Mouse (Mus musculus): Measurements from ENCODE around the gene Abi1. TPM values are rescaled to one million over a fixed set of nuclear protein-coding genes. Genes with fewer than 3 reads are reported as not detected.
"Not testable (repeated sequence)": the region's sequence is repeated elsewhere in the genome, so short reads cannot be mapped to it uniquely, and the experiment has no call there.

Gene Abi1
- polyA plus RNA-seq, 1 experiment from 2014 or later = 37.0 TPM

DNA sequence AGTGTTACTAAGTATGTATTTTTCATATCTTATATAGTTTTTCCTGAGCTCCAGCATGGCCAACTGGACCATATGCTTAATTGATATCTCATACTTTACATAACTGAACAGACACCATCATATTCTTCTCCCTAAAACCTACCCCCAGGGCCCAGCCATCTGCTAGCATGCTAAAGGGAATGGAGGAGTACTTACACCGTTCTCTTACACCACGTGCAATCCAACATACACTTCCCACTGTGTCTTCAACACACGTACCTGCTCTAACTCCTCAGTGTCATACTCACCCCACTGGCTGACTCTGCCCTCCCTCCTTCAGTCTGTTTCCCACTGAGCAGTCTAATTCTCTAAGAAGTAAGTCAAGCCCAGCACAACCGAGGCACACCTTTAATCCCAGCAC, 11.2 kb downstream of the Abi1 start:
- Histone ChIP-seq H3K4me2 (no peak overlapping the region), H3K4me1 (replicated peaks) (no peaks in the 10 kb centered on the region), H3K27ac (no peak overlapping the region), H3K9me3 (no peaks in the 10 kb centered on the region), H3K4me3 (replicated peaks) (no peak overlapping the region), H3K36me3 (peaks cover 17% of the 10 kb centered on the region), H3K9ac (replicated peaks) (no peak overlapping the region), H3K27me3 (no peaks in the 10 kb centered on the region)
- no peak for ATAC-seq (ENCODE audit: insufficient number of reproducible peaks, insufficient read depth, low FRiP score, low TSS enrichment, low read depth)
- 85% methylated on average over 4 of the region's 4 CpGs for WGBS

DNA sequence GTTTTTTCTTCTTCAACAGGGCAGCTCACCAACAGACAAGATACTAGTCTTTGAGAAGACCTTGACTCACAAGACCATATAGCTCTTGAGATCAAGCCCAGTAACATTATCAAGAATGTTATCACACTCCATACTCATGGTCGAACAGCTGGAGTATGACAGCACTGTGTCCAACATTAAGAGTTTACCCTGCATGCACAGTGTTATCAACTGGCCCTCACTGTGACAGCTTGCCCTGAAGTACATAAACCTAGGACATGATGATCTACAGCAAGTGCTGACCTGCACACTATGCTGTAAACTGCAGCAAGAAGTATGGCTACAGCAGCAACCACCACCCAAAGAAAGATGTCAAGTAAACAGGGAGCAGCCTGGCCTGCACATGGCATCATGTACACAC, 13.7 kb downstream of the Abi1 start:
- Histone ChIP-seq H3K27ac (no peak overlapping the region), H3K4me1 (replicated peaks) (peaks cover 6% of the 10 kb centered on the region), H3K9ac (replicated peaks) (no peak overlapping the region), H3K27me3 (no peaks in the 10 kb centered on the region), H3K36me3 (peaks cover 17% of the 10 kb centered on the region), H3K9me3 (no peaks in the 10 kb centered on the region), H3K4me3 (replicated peaks) (no peak overlapping the region), H3K4me2 (no peak overlapping the region)
- ATAC-seq (ENCODE audit: insufficient number of reproducible peaks, insufficient read depth, low FRiP score, low TSS enrichment, low read depth) = no peak
- WGBS = 86% methylated on average over 1 of the region's 1 CpGs

DNA sequence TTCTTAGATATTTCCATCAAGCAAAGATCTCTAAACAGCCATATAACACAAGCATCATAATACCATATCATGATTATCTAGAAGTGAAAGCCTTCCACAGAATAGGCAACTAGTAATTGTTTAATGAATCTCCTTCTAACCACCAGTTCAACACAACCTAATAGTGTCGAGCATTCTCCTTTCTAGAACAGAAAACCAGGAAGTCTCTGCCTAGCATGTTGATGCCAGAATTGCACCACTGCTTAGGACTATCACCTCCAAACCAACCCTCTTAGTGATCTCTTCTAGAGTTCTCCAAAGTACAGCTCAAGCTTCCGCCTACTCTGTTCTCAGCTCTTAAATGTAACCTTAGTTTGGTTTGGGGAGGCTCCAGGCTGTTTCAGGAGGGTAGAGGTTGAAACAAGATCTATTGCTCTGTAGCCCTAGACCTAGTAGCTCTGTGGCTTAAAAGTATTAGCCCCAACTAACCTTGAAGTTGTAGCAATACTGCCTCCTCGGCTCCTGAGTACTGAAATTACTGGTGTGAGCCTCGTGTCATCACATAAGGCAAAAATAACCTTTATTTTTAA, 16.2 kb downstream of the Abi1 start:
- no peak overlapping the region for H3K27ac ChIP-seq
- H3K9ac ChIP-seq (replicated peaks) = no peak overlapping the region
- H3K27me3 ChIP-seq = no peaks in the 10 kb centered on the region
- no peak overlapping the region for H3K4me3 ChIP-seq (replicated peaks)
- peaks cover under 1% of the 10 kb centered on the region; the same call in 1 of the 2 replicates for H3K36me3 ChIP-seq
- H3K4me2 ChIP-seq = no peak overlapping the region
- ATAC-seq (ENCODE audit: insufficient number of reproducible peaks, insufficient read depth, low FRiP score, low TSS enrichment, low read depth) = no peak
- H3K9me3 ChIP-seq = no peaks in the 10 kb centered on the region
- 88% methylated on average over 4 of the region's 4 CpGs for WGBS
- H3K4me1 ChIP-seq (replicated peaks) = peaks cover 6% of the 10 kb centered on the region

GRCm38 (mm10) chr2:23023023-23023422, 17.0 kb downstream of the Abi1 start:
- H3K4me1 ChIP-seq (replicated peaks) = peaks cover 6% of the 10 kb centered on the region
- no peaks in the 10 kb centered on the region for H3K9me3 ChIP-seq
- no peaks in the 10 kb centered on the region for H3K27me3 ChIP-seq
- no peak for ATAC-seq (ENCODE audit: insufficient number of reproducible peaks, insufficient read depth, low FRiP score, low TSS enrichment, low read depth)
- WGBS = 88% methylated on average over 3 of the region's 3 CpGs
- no peak overlapping the region for H3K9ac ChIP-seq (replicated peaks)
- no peak overlapping the region for H3K4me3 ChIP-seq (replicated peaks)
- H3K36me3 ChIP-seq = no peaks in the 10 kb centered on the region
- H3K27ac ChIP-seq = no peak overlapping the region
- no peak overlapping the region for H3K4me2 ChIP-seq

GRCm38 (mm10) chr2:23021721-23022120, 18.3 kb downstream of the Abi1 start:
- Histone ChIP-seq H3K27ac (no peak overlapping the region), H3K9me3 (no peaks in the 10 kb centered on the region), H3K4me3 (replicated peaks) (no peak overlapping the region), H3K27me3 (no peaks in the 10 kb centered on the region), H3K4me1 (replicated peaks) (peaks cover 6% of the 10 kb centered on the region), H3K36me3 (no peaks in the 10 kb centered on the region), H3K4me2 (no peak overlapping the region), H3K9ac (replicated peaks) (no peak overlapping the region)
- 72% methylated on average over 4 of the region's 4 CpGs for WGBS
- ATAC-seq (ENCODE audit: insufficient number of reproducible peaks, insufficient read depth, low FRiP score, low TSS enrichment, low read depth) = no peak

DNA sequence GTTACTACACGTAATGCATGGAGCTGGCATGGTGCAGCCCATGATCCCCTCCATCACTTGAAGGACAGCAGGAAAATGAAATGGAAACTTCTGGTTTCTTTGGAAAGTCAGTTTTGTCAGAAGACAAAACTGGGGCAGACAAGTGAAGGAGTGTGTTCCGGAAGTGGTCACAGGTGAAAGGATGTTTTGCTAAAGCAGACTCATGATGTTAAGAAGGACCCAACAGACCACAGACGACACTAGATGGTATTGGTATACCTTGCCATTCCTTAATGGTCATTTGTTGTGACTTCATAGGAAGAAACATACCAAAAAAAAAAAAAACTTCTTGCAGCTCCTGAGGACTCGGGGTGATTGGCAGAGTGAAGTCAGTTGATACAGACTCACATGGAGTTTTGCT, 18.7 kb downstream of the Abi1 start:
- no peak overlapping the region for H3K9ac ChIP-seq (replicated peaks)
- no peaks in the 10 kb centered on the region for H3K9me3 ChIP-seq
- no peak overlapping the region for H3K4me2 ChIP-seq
- WGBS = 91% methylated on average over 4 of the region's 4 CpGs
- no peaks in the 10 kb centered on the region for H3K27me3 ChIP-seq
- no peak for ATAC-seq (ENCODE audit: insufficient number of reproducible peaks, insufficient read depth, low FRiP score, low TSS enrichment, low read depth)
- no peak overlapping the region for H3K27ac ChIP-seq
- H3K36me3 ChIP-seq = no peaks in the 10 kb centered on the region
- H3K4me1 ChIP-seq (replicated peaks) = peaks cover 6% of the 10 kb centered on the region
- no peak overlapping the region for H3K4me3 ChIP-seq (replicated peaks)

DNA sequence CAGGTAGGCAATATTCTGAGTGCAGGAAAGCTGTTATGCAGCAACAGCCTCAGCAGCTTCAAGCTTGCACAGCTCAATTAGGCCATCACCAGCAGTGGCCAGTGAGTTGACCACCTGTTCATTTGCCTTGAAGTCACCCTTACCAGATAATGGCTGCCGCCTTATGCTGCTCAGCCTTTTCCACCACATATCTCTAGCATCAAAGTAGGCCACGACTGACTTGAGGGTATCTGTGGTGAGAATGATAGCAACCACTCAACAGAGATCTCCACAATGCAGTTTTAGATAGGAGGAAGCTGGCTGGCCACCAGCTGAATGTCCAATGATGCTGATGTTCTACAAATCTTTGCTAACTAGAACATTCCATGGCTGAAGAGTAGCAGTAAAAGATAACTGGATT, 20.9 kb downstream of the Abi1 start:
- Histone ChIP-seq H3K4me2 (no peak overlapping the region), H3K4me1 (replicated peaks) (peaks cover 12% of the 10 kb centered on the region), H3K9ac (replicated peaks) (no peak overlapping the region), H3K27ac (no peak overlapping the region), H3K9me3 (no peaks in the 10 kb centered on the region), H3K27me3 (no peaks in the 10 kb centered on the region), H3K36me3 (no peaks in the 10 kb centered on the region), H3K4me3 (replicated peaks) (no peak overlapping the region)
- 98% methylated on average over 2 of the region's 2 CpGs for WGBS
- no peak for ATAC-seq (ENCODE audit: insufficient number of reproducible peaks, insufficient read depth, low FRiP score, low TSS enrichment, low read depth)

- Histone ChIP-seq H3K36me3 (no peaks in the 10 kb centered on the region), H3K27me3 (no peaks in the 10 kb centered on the region), H3K4me1 (replicated peaks) (peaks cover 6% of the 10 kb centered on the region), H3K4me3 (replicated peaks) (no peak overlapping the region), H3K4me2 (no peak overlapping the region), H3K27ac (no peak overlapping the region), H3K9me3 (no peaks in the 10 kb centered on the region), H3K9ac (replicated peaks) (no peak overlapping the region)
- no peak for ATAC-seq (ENCODE audit: insufficient number of reproducible peaks, insufficient read depth, low FRiP score, low TSS enrichment, low read depth)
- WGBS = 78% methylated on average over 3 of the region's 3 CpGs
Measured at GRCm38 (mm10) chr2:23016121-23016520, 23.9 kb downstream of the Abi1 start.

- Histone ChIP-seq H3K27me3 (no peaks in the 10 kb centered on the region), H3K4me2 (no peak overlapping the region), H3K4me1 (replicated peaks) (peaks cover 6% of the 10 kb centered on the region), H3K4me3 (replicated peaks) (no peak overlapping the region), H3K36me3 (no peaks in the 10 kb centered on the region), H3K9me3 (no peaks in the 10 kb centered on the region), H3K9ac (replicated peaks) (no peak overlapping the region), H3K27ac (no peak overlapping the region)
- ATAC-seq (ENCODE audit: insufficient number of reproducible peaks, insufficient read depth, low FRiP score, low TSS enrichment, low read depth) = no peak
- 54% methylated on average over 18 of the region's 18 CpGs for WGBS
Measured at GRCm38 (mm10) chr2:23015335-23015734, 24.7 kb downstream of the Abi1 start.

- not testable (repeated sequence) for H3K4me3 ChIP-seq (replicated peaks); H3K9ac ChIP-seq (replicated peaks)
- WGBS = 77% methylated on average over 3 of the region's 3 CpGs
Measured at GRCm38 (mm10) chr2:23014935-23015334, 25.1 kb downstream of the Abi1 start.

DNA sequence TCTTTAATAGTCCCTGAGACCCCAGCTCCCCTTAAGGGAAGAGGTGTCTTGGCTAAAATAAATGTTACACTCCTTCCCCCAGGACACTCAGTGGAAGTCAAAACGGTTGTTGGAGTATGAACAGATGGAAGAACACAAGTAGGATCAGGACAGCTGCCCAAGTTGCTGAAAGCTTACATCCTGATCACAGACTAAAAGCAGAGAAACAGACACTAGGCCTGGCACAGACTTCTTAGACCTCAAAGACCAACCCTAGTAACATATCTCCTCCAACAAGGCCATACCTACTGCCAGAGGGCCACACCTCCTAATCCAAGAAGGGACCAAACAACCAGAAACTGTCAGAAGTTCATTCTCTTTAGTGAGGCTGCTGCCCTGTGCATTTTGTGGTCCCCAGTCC, 31.8 kb downstream of the Abi1 start:
- no peak overlapping the region for H3K27ac ChIP-seq
- no peak overlapping the region for H3K4me3 ChIP-seq (replicated peaks)
- no peak overlapping the region for H3K9ac ChIP-seq (replicated peaks)
- no peaks in the 10 kb centered on the region for H3K27me3 ChIP-seq
- H3K9me3 ChIP-seq = 0 out of 2 replicates have a peak, but pooled peaks cover 3% of the 10 kb centered on the region
- no peak overlapping the region for H3K4me2 ChIP-seq
- 91% methylated on average over 1 of the region's 1 CpGs for WGBS
- ATAC-seq (ENCODE audit: insufficient number of reproducible peaks, insufficient read depth, low FRiP score, low TSS enrichment, low read depth) = no peak
- H3K4me1 ChIP-seq (replicated peaks) = no peaks in the 10 kb centered on the region
- H3K36me3 ChIP-seq = peaks cover 6% of the 10 kb centered on the region; the same call in 1 of the 2 replicates

More at GRCm38 (mm10) chr2:23014935-23015334, 25.1 kb downstream of the Abi1 start:
- H3K4me1 ChIP-seq (replicated peaks); H3K36me3 ChIP-seq; ATAC-seq (ENCODE audit: insufficient number of reproducible peaks, insufficient read depth, low FRiP score, low TSS enrichment, low read depth); H3K27ac ChIP-seq; H3K4me2 ChIP-seq; H3K27me3 ChIP-seq; H3K9me3 ChIP-seq: not testable (repeated sequence)

- Histone ChIP-seq H3K4me2 (no peak overlapping the region), H3K4me3 (replicated peaks) (no peak overlapping the region), H3K27ac (no peak overlapping the region), H3K9me3 (0 out of 2 replicates have a peak, but pooled peaks cover 3% of the 10 kb centered on the region), H3K27me3 (no peaks in the 10 kb centered on the region), H3K4me1 (replicated peaks) (no peaks in the 10 kb centered on the region), H3K36me3 (peaks cover 6% of the 10 kb centered on the region; the same call in 1 of the 2 replicates), H3K9ac (replicated peaks) (no peak overlapping the region)
- 84% methylated on average over 7 of the region's 7 CpGs for WGBS
- no peak for ATAC-seq (ENCODE audit: insufficient number of reproducible peaks, insufficient read depth, low FRiP score, low TSS enrichment, low read depth)
Measured at GRCm38 (mm10) chr2:23007577-23007976, 32.5 kb downstream of the Abi1 start.

Data from limb, embryonic 12.5 days (tissue).